Mouse (Mus musculus): ENCODE measurements around the gene AC140267.1. TPM values are rescaled to one million over a fixed set of nuclear protein-coding genes. Genes with fewer than 3 reads are reported as not detected.

The AC140267.1 gene
- polyA plus RNA-seq, 1 experiment, result not detected

- Histone ChIP-seq H3K27ac (ENCODE audit: control insufficient read depth, insufficient read depth, low read depth, low read length) (no peak overlapping the region), H3K27me3 (ENCODE audit: control insufficient read depth, insufficient read depth, low read length) (no peaks in the 10 kb centered on the region), H3K4me3 (ENCODE audit: control insufficient read depth, low read depth, low read length) (no peak overlapping the region), H3K36me3 (ENCODE audit: control insufficient read depth, insufficient read depth, low read length) (no peaks in the 10 kb centered on the region), H3K4me1 (ENCODE audit: control insufficient read depth, insufficient read depth, low read length) (no peaks in the 10 kb centered on the region)
- no peak for TF ChIP-seq POLR2A (IDR thresholded peaks at IDR 0.05; ENCODE audit: control insufficient read depth, low read depth, low read length)
- TF ChIP-seq CTCF (IDR thresholded peaks at IDR 0.05; ENCODE audit: control insufficient read depth, insufficient read depth, insufficient replicate concordance, low read depth, low read length), result no peak
Observed at GRCm38 (mm10) chr15:80202111-80202775, 33.4 kb upstream of the AC140267.1 start.

GRCm38 (mm10) chr15:80203406-80203805 is 32.2 kb upstream of the AC140267.1 start:
- no peak overlapping the region for H3K4me3 ChIP-seq (ENCODE audit: control insufficient read depth, low read depth, low read length)
- H3K36me3 ChIP-seq (ENCODE audit: control insufficient read depth, insufficient read depth, low read length), result no peaks in the 10 kb centered on the region
- TF ChIP-seq POLR2A (IDR thresholded peaks at IDR 0.05; ENCODE audit: control insufficient read depth, low read depth, low read length) (no peak), CTCF (IDR thresholded peaks at IDR 0.05; ENCODE audit: control insufficient read depth, insufficient read depth, insufficient replicate concordance, low read depth, low read length) (no peak)
- no peak overlapping the region for H3K27ac ChIP-seq (ENCODE audit: control insufficient read depth, insufficient read depth, low read depth, low read length)
- no peaks in the 10 kb centered on the region for H3K27me3 ChIP-seq (ENCODE audit: control insufficient read depth, insufficient read depth, low read length)
- no peaks in the 10 kb centered on the region for H3K4me1 ChIP-seq (ENCODE audit: control insufficient read depth, insufficient read depth, low read length)

DNA sequence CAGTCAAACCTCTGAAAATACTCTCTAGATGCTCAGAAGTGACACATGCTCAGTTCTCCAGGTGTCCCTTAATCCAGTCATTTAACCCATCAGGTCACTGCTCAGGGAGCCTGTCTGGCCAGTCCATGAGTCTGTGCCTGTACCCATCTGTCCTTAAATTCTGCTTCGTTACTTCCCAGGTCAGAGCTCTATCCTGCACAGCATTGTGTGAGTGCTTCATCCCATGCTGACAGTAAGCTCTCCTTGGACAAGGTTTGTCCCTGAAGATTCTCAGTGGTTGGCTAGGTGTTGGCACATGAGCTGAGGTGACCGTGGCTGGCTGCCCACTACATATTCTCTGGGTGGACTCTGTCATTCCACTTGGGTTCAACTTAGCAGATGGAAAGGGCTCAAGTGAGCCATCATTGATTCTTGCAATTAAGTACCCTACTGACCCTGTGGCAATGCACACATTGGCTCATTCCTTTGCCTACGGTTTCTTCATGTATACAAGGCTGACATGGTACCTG is 29.5 kb upstream of the AC140267.1 start:
- Histone ChIP-seq H3K4me1 (ENCODE audit: control insufficient read depth, insufficient read depth, low read length) (peaks cover 2% of the 10 kb centered on the region), H3K27ac (ENCODE audit: control insufficient read depth, insufficient read depth, low read depth, low read length) (no peak overlapping the region), H3K36me3 (ENCODE audit: control insufficient read depth, insufficient read depth, low read length) (no peaks in the 10 kb centered on the region), H3K4me3 (ENCODE audit: control insufficient read depth, low read depth, low read length) (no peak overlapping the region), H3K27me3 (ENCODE audit: control insufficient read depth, insufficient read depth, low read length) (no peaks in the 10 kb centered on the region)
- no peak for TF ChIP-seq CTCF (IDR thresholded peaks at IDR 0.05; ENCODE audit: control insufficient read depth, insufficient read depth, insufficient replicate concordance, low read depth, low read length)
- TF ChIP-seq POLR2A (IDR thresholded peaks at IDR 0.05; ENCODE audit: control insufficient read depth, low read depth, low read length), result no peak

DNA sequence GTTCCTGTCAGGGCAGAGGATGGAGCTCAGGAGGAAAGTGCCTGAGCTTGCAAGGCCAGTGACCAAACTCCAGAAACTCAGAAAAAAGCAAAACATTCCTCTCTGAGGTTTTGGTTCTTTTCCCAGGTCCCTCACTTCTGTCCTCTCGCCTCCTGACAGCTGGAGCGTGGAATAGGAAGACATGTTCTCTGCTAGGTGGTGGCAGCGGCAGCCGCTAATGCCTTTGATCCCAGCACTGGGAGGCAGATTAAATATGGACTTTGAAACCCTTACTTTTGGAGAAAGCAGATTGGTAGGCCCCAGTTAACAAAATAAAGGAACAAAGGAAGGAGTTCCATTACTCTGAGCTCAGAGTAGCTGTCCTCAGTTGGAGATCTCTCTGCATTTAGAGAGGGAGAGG is 27.2 kb upstream of the AC140267.1 start:
- no peaks in the 10 kb centered on the region for H3K36me3 ChIP-seq (ENCODE audit: control insufficient read depth, insufficient read depth, low read length)

DNA sequence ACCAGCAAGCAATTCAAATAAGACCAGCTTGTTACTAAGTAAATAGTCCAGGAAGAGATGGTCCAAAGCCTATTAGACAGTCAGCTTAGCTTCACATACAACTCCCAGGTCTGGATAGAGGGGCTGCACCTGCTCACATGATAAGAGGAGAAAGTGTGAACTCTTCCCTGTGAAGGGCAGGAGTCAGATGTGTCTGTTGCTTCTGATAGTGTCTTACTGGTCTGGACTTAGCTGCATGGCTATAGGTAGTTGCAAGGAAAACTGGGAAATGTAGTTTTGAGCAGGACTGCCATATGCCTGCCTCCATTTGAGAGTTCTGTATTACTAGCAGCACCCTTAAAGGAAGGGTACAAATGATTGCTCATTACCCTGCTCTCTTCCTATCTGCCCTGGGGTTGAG is 21.9 kb upstream of the AC140267.1 start:
- Histone ChIP-seq H3K4me1 (ENCODE audit: control insufficient read depth, insufficient read depth, low read length) (peaks cover 11% of the 10 kb centered on the region), H3K4me3 (ENCODE audit: control insufficient read depth, low read depth, low read length) (no peak overlapping the region), H3K36me3 (ENCODE audit: control insufficient read depth, insufficient read depth, low read length) (no peaks in the 10 kb centered on the region), H3K27ac (ENCODE audit: control insufficient read depth, insufficient read depth, low read depth, low read length) (no peak overlapping the region), H3K27me3 (ENCODE audit: control insufficient read depth, insufficient read depth, low read length) (no peaks in the 10 kb centered on the region)
- TF ChIP-seq CTCF (IDR thresholded peaks at IDR 0.05; ENCODE audit: control insufficient read depth, insufficient read depth, insufficient replicate concordance, low read depth, low read length) (no peak), POLR2A (IDR thresholded peaks at IDR 0.05; ENCODE audit: control insufficient read depth, low read depth, low read length) (no peak)

More for the DNA sequence above, 27.2 kb upstream of the AC140267.1 start:
- H3K4me3 ChIP-seq (ENCODE audit: control insufficient read depth, low read depth, low read length), result no peak overlapping the region
- H3K27me3 ChIP-seq (ENCODE audit: control insufficient read depth, insufficient read depth, low read length), result no peaks in the 10 kb centered on the region
- peaks cover 11% of the 10 kb centered on the region for H3K4me1 ChIP-seq (ENCODE audit: control insufficient read depth, insufficient read depth, low read length)
- no peak for TF ChIP-seq POLR2A (IDR thresholded peaks at IDR 0.05; ENCODE audit: control insufficient read depth, low read depth, low read length)
- TF ChIP-seq CTCF (IDR thresholded peaks at IDR 0.05; ENCODE audit: control insufficient read depth, insufficient read depth, insufficient replicate concordance, low read depth, low read length), result no peak
- H3K27ac ChIP-seq (ENCODE audit: control insufficient read depth, insufficient read depth, low read depth, low read length), result no peak overlapping the region

DNA sequence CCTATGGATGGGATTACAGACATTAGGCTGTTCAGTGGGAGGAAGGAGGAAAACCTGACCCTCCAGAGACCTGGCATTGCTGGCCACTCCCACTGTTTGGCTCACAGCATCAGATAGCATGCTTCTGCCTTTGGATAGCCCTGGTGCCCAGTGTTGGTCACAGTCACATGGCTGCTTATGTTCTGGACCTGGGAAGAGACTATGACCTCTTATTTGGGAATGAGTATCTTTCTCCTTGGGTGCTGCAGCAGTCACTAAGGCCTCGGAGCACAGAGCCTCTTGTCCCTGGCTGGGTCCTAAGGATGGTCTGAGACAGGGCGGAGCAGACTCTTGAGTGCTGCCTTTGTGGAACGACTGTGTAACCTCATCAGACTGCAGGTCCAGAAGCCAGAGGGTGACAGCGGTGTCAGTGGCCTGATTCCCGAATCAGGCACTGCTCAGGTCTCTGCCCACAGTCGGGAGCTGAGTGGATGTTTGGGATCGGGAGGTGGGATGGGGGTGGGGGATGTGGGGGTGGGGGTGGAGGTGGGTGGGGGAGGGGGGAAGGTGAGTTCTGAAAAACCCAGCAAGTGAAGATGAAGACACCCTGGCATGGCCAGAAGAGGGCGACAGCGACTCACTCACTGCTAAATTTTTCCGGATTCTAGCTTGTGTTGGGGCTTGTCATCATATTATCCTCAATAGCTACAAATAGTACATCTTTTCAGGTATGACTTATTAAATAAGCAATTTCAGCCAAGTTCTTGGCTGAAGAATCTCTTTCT is 19.7 kb upstream of the AC140267.1 start:
- H3K4me1 ChIP-seq (ENCODE audit: control insufficient read depth, insufficient read depth, low read length), result peaks cover 17% of the 10 kb centered on the region
- TF ChIP-seq CTCF (IDR thresholded peaks at IDR 0.05; ENCODE audit: control insufficient read depth, insufficient read depth, insufficient replicate concordance, low read depth, low read length), result no peak
- TF ChIP-seq POLR2A (IDR thresholded peaks at IDR 0.05; ENCODE audit: control insufficient read depth, low read depth, low read length), result no peak
- no peak overlapping the region for H3K4me3 ChIP-seq (ENCODE audit: control insufficient read depth, low read depth, low read length)
- H3K36me3 ChIP-seq (ENCODE audit: control insufficient read depth, insufficient read depth, low read length), result no peaks in the 10 kb centered on the region
- H3K27me3 ChIP-seq (ENCODE audit: control insufficient read depth, insufficient read depth, low read length), result no peaks in the 10 kb centered on the region
- no peak overlapping the region for H3K27ac ChIP-seq (ENCODE audit: control insufficient read depth, insufficient read depth, low read depth, low read length)

GRCm38 (mm10) chr15:80216480-80216820 is 19.2 kb upstream of the AC140267.1 start:
- Histone ChIP-seq H3K4me3 (ENCODE audit: control insufficient read depth, low read depth, low read length) (no peak overlapping the region), H3K27me3 (ENCODE audit: control insufficient read depth, insufficient read depth, low read length) (no peaks in the 10 kb centered on the region), H3K4me1 (ENCODE audit: control insufficient read depth, insufficient read depth, low read length) (peaks cover 11% of the 10 kb centered on the region), H3K27ac (ENCODE audit: control insufficient read depth, insufficient read depth, low read depth, low read length) (no peak overlapping the region), H3K36me3 (ENCODE audit: control insufficient read depth, insufficient read depth, low read length) (no peaks in the 10 kb centered on the region)
- TF ChIP-seq CTCF (IDR thresholded peaks at IDR 0.05; ENCODE audit: control insufficient read depth, insufficient read depth, insufficient replicate concordance, low read depth, low read length) (no peak), POLR2A (IDR thresholded peaks at IDR 0.05; ENCODE audit: control insufficient read depth, low read depth, low read length) (no peak)

Measured in testis, adult 2 months (tissue).